Mouse (Mus musculus) forebrain, postnatal 0 days (tissue): ENCODE measurements around the gene Ces2b. TPM values are rescaled to one million over a fixed set of nuclear protein-coding genes. Genes with fewer than 3 reads are reported as not detected.

Source experiments
- polyA plus RNA-seq: library from polyadenylated mRNA; unstranded; fragments of >200 nt; fragmentation: Nextera tagmentation; extraction: Ambion mirVana; gene quantifications from 2 replicates; pipeline ENCODE4 v1.2.1, GENCODE M21; 2015
- total RNA-seq: library from RNA; depleted of rRNA; stranded (reverse); fragments of >200 nt; gene quantifications from 2 replicates; pipeline ENCODE4 v1.2.3, GENCODE M21; 2014; rRNA removed

Gene Ces2b
- total and polyA plus RNA-seq, 2 experiments from 2014 or later, result not detected

Other genes starting within 250 kb of the Ces2b start
- gene Pdp2, start 240.1 kb upstream of the Ces2b start, total RNA-seq, result 11.8 and 13.2 TPM in 2 replicates
- 8.8 and 14.6 TPM in 2 replicates for gene Pdp2, start 240.1 kb upstream of the Ces2b start, polyA plus RNA-seq
- not detected in 2 replicates for gene Cdh16, start 207.2 kb upstream of the Ces2b start, total RNA-seq
- gene Cdh16, start 207.2 kb upstream of the Ces2b start, polyA plus RNA-seq, result not detected in 2 replicates
- gene Rrad, start 200.2 kb upstream of the Ces2b start, total RNA-seq, result 5.2 and 5.3 TPM in 2 replicates
- gene Rrad, start 200.2 kb upstream of the Ces2b start, polyA plus RNA-seq, result 2.2 and 2.9 TPM in 2 replicates
- gene Ciao2b, start 189.6 kb upstream of the Ces2b start, total RNA-seq, result 54.9 and 61.9 TPM in 2 replicates
- 108 and 110 TPM in 2 replicates for gene Ciao2b, start 189.6 kb upstream of the Ces2b start, polyA plus RNA-seq
- gene Ces2a, start 97.6 kb upstream of the Ces2b start, total RNA-seq, result not detected in 2 replicates
- not detected in 2 replicates for gene Ces2a, start 97.6 kb upstream of the Ces2b start, polyA plus RNA-seq
- gene Ces2c, start 15.5 kb downstream of the Ces2b start, total RNA-seq, result not detected in 2 replicates
- 0.16 TPM in 1 of 2 replicates, not detected in the other for gene Ces2c, start 15.5 kb downstream of the Ces2b start, polyA plus RNA-seq
- not detected in 2 replicates for gene Ces2e, start 94.7 kb downstream of the Ces2b start, total RNA-seq
- gene Ces2e, start 94.7 kb downstream of the Ces2b start, polyA plus RNA-seq, result not detected in 2 replicates
- not detected in 2 replicates for gene Ces2f, start 115.8 kb downstream of the Ces2b start, total RNA-seq
- not detected in 2 replicates for gene Ces2f, start 115.8 kb downstream of the Ces2b start, polyA plus RNA-seq
- gene Ces2g, start 130.1 kb downstream of the Ces2b start, total RNA-seq, result 0.31 and 0.76 TPM in 2 replicates
- gene Ces2g, start 130.1 kb downstream of the Ces2b start, polyA plus RNA-seq, result 0.08 and 0.20 TPM in 2 replicates
- not detected in 2 replicates for gene Ces2h, start 169.3 kb downstream of the Ces2b start, total RNA-seq
- not detected in 2 replicates for gene Ces2h, start 169.3 kb downstream of the Ces2b start, polyA plus RNA-seq
- gene Ces3a, start 217.0 kb downstream of the Ces2b start, total RNA-seq, result not detected in 2 replicates
- gene Ces3a, start 217.0 kb downstream of the Ces2b start, polyA plus RNA-seq, result not detected in 2 replicates